8 mouse cellular contexts compared by ENCODE assay signal in genomic region chr17:33929371-33930279, GRCm38 (mm10). TPM values are rescaled to one million over a fixed set of nuclear protein-coding genes. Genes with fewer than 3 reads are reported as not detected.
DNase-seq lines count a peak whose midpoint lies in the region; ATAC-seq and TF ChIP-seq lines count a peak whose summit lies in the region.

Gene Rgl2, plus strand, starts transcription at chr17:33929543.

- H3K4me2 ChIP-seq in embryonic facial prominence, embryonic 12.5 days (replicated peaks): peak within 1 kb of the TSS; percentile 99
- H3K4me2 ChIP-seq in limb, embryonic 11.5 days (ENCODE audit: low read depth, severe bottlenecking): peak within 1 kb of the TSS; percentile 99
- H3K4me2 ChIP-seq in midbrain, embryonic 13.5 days (replicated peaks): peak within 1 kb of the TSS; percentile 100

- peak; percentile 11 for TF ChIP-seq POLR2A in small intestine, adult 2 months (IDR thresholded peaks at IDR 0.05; ENCODE audit: low read depth, low read length)

- H3K4me3 ChIP-seq in embryonic facial prominence, embryonic 12.5 days: peak within 1 kb of the TSS; percentile 88
- H3K4me3 ChIP-seq in limb, embryonic 11.5 days (ENCODE audit: low read depth, low read length): peak within 1 kb of the TSS; percentile 91
- peak within 1 kb of the TSS; percentile 94 for H3K4me3 ChIP-seq in midbrain, embryonic 13.5 days (replicated peaks)
- H3K4me3 ChIP-seq in small intestine, adult 2 months (ENCODE audit: low read depth, low read length): peak within 1 kb of the TSS; percentile 85

- H3K9ac ChIP-seq in embryonic facial prominence, embryonic 12.5 days: peak within 1 kb of the TSS; percentile 89
- peak within 1 kb of the TSS; percentile 81 for H3K9ac ChIP-seq in limb, embryonic 11.5 days (ENCODE audit: low read length)
- peak within 1 kb of the TSS; percentile 95 for H3K9ac ChIP-seq in midbrain, embryonic 13.5 days (replicated peaks)

- H3K36me3 ChIP-seq in embryonic facial prominence, embryonic 12.5 days: peaks cover 27% of the 10 kb centered on the region
- H3K36me3 ChIP-seq in limb, embryonic 11.5 days (ENCODE audit: control insufficient read depth, insufficient read depth, low read length): 0 out of 2 replicates have a peak, but pooled peaks cover 4% of the 10 kb centered on the region
- peaks cover 52% of the 10 kb centered on the region for H3K36me3 ChIP-seq in midbrain, embryonic 13.5 days
- H3K36me3 ChIP-seq in small intestine, adult 2 months (ENCODE audit: control insufficient read depth, insufficient read depth, low read length): peaks cover 32% of the 10 kb centered on the region

- peak; percentile 70 for ATAC-seq in embryonic facial prominence, embryonic 12.5 days (ENCODE audit: insufficient number of reproducible peaks, insufficient read depth, low FRiP score, low TSS enrichment)
- ATAC-seq in limb, embryonic 11.5 days (ENCODE audit: insufficient number of reproducible peaks, low FRiP score, low TSS enrichment, low read depth): peak; percentile 73
- peak; percentile 89 for ATAC-seq in midbrain, embryonic 13.5 days

- WGBS in embryonic facial prominence, embryonic 12.5 days: under 1% methylated on average over 76 of the region's 80 CpGs
- WGBS in limb, embryonic 11.5 days: under 1% methylated on average over 76 of the region's 80 CpGs
- WGBS in midbrain, embryonic 13.5 days: under 1% methylated on average over 76 of the region's 80 CpGs
- WGBS in small intestine, adult 2 months: under 1% methylated on average over 80 of the region's 80 CpGs

- peak; percentile 21; the same call in 1 of the 2 replicates for TF ChIP-seq CTCF in small intestine, adult 2 months (IDR thresholded peaks at IDR 0.05; ENCODE audit: extremely low read depth, insufficient read length, insufficient replicate concordance, low read depth, low read length)

- H3K4me1 ChIP-seq in embryonic facial prominence, embryonic 12.5 days: peaks cover 14% of the 10 kb centered on the region
- H3K4me1 ChIP-seq in limb, embryonic 11.5 days (ENCODE audit: control insufficient read depth, insufficient read depth, low read length): peaks cover 15% of the 10 kb centered on the region
- peaks cover 28% of the 10 kb centered on the region for H3K4me1 ChIP-seq in midbrain, embryonic 13.5 days (replicated peaks)
- H3K4me1 ChIP-seq in small intestine, adult 2 months (ENCODE audit: control insufficient read depth, insufficient read depth, insufficient read length, low read length): peaks cover 2% of the 10 kb centered on the region; the same call in 1 of the 2 replicates

- no peaks in the 10 kb centered on the region for H3K9me3 ChIP-seq in embryonic facial prominence, embryonic 12.5 days
- no peaks in the 10 kb centered on the region for H3K9me3 ChIP-seq in limb, embryonic 11.5 days (ENCODE audit: control insufficient read depth, low read length)
- H3K9me3 ChIP-seq in midbrain, embryonic 13.5 days: no peaks in the 10 kb centered on the region

- H3K27me3 ChIP-seq in embryonic facial prominence, embryonic 12.5 days: no peaks in the 10 kb centered on the region
- H3K27me3 ChIP-seq in limb, embryonic 11.5 days (ENCODE audit: control insufficient read depth, insufficient read depth, low read length): no peaks in the 10 kb centered on the region
- no peaks in the 10 kb centered on the region for H3K27me3 ChIP-seq in midbrain, embryonic 13.5 days
- H3K27me3 ChIP-seq in small intestine, adult 2 months (ENCODE audit: control insufficient read depth, insufficient read depth, low read length): no peaks in the 10 kb centered on the region

- peak within 1 kb of the TSS; percentile 95 for H3K27ac ChIP-seq in embryonic facial prominence, embryonic 12.5 days
- H3K27ac ChIP-seq in limb, embryonic 11.5 days (replicated peaks; ENCODE audit: low read depth, low read length): peak within 1 kb of the TSS; percentile 87
- H3K27ac ChIP-seq in midbrain, embryonic 13.5 days: peak within 1 kb of the TSS; percentile 96
- H3K27ac ChIP-seq in small intestine, adult 2 months (ENCODE audit: insufficient read depth, low read depth, low read length): peak within 1 kb of the TSS; percentile 92

- peak; percentile 85 for DNase-seq in 3T3-L1 (ENCODE audit: low read depth, low spot score)
- peak; percentile 94 to 95 for DNase-seq in adrenal gland, postnatal 36 days
- peak; percentile 90 to 96 for DNase-seq in heart, adult 18-20 months
- peak; percentile 94 for DNase-seq in kidney, adult 18-20 months
- peak; percentile 97 for DNase-seq in limb, embryonic 11.5 days (ENCODE audit: low spot score)

RNA-seq across cellular contexts. Expression of gene Rgl2, which starts in this region (rescaled TPM):
- total RNA-seq in adrenal gland, postnatal 36 days (2021): 10 to 100 TPM; 37.0 to 45.9 TPM
- polyA plus RNA-seq in embryonic facial prominence, embryonic 12.5 days (2016; fragmentation: Nextera tagmentation; extraction: Ambion mirVana): 60.9 and 64.8 TPM in 2 replicates
- total RNA-seq in heart, adult 18-20 months (2021): 10 to 100 TPM; 30.9 to 31.8 TPM
- polyA plus RNA-seq in limb, embryonic 11.5 days (2014; fragmentation: Nextera tagmentation; extraction: Ambion mirVana): 37.3 and 38.7 TPM in 2 replicates
- polyA plus RNA-seq in midbrain, embryonic 13.5 days (2015; fragmentation: Nextera tagmentation; extraction: Ambion mirVana): 49.8 and 56.9 TPM in 2 replicates
- polyA plus RNA-seq in small intestine, adult 2 months (2012; rRNA removed): 45.3 and 60.7 TPM in 2 replicates

Comparison
In these comparisons a context has a peak if more than half of its experiments do, and no peak if none do; other contexts are left out.
1. Peak in every context shown above with its lines: DNase-seq, ATAC-seq, H3K4me3 ChIP-seq and H3K27ac ChIP-seq.